Mouse (Mus musculus): ENCODE results near the gene Cacng1.
A peak's percentile ranks its signal among the peaks of the same experiment; 100 is the strongest.

Cacng1 gene

DNA sequence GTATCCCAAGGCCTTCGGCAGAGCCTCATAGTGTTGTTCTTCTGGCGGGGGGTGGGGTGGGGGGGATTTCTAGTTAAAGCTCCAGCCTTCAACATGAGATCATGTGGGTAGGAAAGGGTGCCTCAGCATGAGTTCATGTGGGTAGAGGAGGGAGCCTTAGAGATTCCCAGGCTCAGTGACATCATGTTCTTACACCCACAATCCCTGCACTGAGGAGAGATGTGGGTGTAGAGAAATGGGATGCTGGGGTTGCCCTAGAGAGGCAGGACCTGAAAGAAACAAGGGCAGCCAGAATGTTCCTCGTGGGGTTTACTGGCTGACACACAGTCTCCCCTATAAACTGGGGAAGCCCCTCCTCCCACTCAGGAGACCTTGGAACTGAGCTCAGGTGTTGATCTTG, 5.9 kb downstream of the Cacng1 start:
- no peak for DNase-seq (ENCODE audit: low read depth in 2 of 2, low spot score in 2 of 2)

DNA sequence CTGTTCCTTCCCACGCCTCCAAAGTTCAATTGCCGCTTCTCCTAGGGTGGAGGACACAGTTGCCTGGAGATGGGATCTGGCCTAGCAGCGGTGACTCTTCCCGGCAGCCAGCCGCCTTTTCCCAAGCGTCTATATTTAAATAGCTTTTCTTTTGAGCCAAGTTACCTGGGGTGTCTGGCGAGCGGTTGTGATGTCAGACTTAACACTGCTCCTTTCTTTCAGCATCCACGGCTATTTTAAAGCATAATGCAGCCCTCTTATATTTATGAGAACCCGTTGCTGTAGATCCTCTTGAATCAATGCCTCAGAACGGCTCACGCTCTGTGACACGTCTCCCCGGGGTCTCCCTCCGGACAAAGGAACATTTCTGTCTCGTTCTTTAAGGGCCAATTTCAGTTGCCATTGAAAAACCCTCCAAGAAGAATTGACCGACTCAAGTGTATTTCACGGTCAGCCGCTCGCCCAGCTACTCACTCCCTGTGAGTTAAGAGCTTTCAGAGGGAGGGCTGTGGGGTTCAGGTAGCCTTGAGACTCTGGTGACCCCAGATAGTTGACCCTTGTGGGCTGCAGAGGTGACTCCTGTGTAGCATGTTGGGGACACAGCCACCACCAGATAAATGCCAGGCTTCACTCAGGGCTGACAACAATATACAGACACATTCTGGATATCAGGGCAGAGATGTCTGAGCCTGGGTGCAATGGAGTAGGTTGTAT, 8.3 kb downstream of the Cacng1 start:
- DNase-seq (ENCODE audit: low read depth in 2 of 2, low spot score in 2 of 2): no peak

DNA sequence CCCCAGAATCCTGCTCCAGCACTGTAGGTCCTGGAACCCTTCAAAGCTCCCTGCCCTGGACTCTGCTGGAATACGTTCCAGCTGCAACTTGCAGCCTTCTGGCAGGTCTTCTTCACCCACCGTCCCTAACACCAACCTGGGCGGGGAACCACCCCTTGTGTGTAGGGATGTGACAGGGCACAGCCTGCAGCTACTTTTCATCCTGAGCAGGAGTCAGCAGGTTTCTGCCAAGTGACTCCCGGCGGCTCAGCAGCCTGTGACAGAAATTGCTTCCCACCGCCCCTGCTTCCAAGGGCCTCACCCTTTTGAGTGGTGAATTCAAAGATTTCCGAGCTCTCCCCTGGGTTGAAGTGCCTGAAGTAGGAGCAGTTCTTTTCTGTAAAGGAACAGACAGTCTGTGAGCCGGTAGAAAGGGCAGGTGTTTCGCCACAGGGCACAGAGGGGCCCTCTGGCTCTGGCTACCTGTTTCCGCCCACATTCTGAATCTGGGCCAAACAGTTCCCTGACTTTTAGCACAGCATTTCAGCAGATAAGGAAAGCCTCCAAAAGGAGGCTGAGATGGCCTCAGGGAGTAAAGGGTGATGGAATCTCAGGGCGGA, 10.7 kb downstream of the Cacng1 start:
- DNase-seq (ENCODE audit: low read depth in 2 of 2, low spot score in 2 of 2): no peak

- DNase-seq (ENCODE audit: low read depth in 2 of 2, low spot score in 2 of 2): no peak
These were observed 11.3 kb downstream of the Cacng1 start for GRCm38 (mm10) chr11:107705060-107705459.

DNA sequence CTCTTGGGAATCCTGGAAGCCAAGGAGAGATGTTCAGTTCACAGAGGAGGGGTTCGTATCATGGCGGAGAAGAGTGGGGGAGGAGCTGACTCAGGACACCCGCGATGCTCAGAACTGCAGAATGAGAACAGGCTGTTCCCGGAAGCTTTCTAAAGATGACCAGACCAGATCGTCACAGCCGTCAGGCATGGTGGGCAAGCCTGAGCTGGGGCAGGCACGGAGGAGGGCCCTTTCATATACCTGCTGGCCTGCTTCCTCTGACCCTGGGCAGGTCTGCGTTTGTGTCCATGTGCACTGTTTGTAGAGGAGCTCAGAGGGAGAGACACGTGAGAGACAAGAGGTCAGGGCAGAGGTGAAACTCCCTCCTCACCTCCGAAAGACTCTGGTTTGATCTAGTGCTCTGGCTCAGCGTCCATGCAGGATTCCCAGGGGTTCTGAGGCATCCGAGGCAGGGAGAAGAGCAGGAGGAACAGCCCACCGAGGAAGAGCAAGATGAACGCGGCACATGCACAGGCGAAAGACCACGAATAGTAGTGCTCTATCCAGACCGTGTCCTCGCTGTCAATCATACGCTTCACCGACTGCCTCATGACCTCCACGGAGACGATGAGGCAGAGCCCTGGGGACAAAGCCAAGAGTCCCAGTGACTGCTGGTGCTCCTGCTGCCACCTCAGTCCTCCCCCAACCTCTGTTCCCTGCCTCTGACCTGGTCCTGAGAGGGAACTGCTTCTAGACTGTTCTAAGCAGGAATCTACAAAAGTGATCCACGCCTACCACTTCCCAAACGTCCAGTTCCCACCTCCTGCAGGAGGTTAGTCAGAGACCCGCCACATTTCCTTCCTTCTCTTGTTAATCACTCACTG, 12.8 kb downstream of the Cacng1 start:
- no peak for DNase-seq (ENCODE audit: low read depth in 2 of 2, low spot score in 2 of 2)

DNA sequence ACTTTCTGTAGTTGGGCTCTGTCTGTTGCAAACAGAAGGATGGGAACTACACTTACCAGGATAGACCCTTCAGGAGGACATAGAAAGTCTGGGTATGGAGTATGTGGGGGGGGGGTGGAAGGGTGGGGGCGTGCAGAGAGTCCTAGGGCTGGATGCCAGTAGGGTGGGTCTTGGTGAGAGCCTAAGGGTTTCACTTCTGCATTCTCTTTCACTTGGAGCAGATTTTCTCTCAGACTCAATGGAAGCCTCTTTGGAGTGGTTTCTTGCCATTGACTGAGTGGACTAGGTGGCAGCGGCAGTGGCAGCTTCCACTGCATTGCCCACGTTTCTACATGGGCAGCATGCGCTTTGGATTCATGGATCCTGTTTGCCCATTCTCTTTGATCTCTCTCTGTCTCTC, 16.4 kb downstream of the Cacng1 start:
- DNase-seq (ENCODE audit: low read depth in 2 of 2, low spot score in 2 of 2): no peak

- DNase-seq (ENCODE audit: low read depth in 2 of 2, low spot score in 2 of 2): no peak
These were observed 23.0 kb downstream of the Cacng1 start for GRCm38 (mm10) chr11:107693338-107693737.

GRCm38 (mm10) chr11:107691569-107691968, 24.8 kb downstream of the Cacng1 start:
- DNase-seq (ENCODE audit: low read depth in 2 of 2, low spot score in 2 of 2): no peak

DNA sequence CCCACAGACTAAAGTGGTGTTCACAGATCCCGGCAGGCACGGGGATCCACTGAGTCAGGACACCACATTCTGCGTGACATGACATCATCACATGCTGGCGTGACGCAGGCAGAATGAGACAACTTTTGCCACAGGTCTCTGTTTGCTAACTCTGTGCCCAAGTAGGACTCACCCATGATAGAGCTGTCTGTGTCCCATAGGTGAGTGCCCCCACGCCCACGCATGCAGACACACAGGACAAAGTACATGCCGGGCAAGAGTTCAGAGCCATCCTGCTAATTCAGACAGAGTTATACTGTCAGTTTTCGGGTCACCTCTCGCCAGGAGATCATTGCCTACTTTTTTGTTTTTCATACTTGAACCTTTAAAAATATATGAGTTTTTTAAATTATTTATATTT, 27.8 kb downstream of the Cacng1 start:
- DNase-seq (ENCODE audit: low read depth in 2 of 2, low spot score in 2 of 2): no peak

GRCm38 (mm10) chr11:107686290-107686689, 30.0 kb downstream of the Cacng1 start:
- no peak for DNase-seq (ENCODE audit: low read depth in 2 of 2, low spot score in 2 of 2)

DNA sequence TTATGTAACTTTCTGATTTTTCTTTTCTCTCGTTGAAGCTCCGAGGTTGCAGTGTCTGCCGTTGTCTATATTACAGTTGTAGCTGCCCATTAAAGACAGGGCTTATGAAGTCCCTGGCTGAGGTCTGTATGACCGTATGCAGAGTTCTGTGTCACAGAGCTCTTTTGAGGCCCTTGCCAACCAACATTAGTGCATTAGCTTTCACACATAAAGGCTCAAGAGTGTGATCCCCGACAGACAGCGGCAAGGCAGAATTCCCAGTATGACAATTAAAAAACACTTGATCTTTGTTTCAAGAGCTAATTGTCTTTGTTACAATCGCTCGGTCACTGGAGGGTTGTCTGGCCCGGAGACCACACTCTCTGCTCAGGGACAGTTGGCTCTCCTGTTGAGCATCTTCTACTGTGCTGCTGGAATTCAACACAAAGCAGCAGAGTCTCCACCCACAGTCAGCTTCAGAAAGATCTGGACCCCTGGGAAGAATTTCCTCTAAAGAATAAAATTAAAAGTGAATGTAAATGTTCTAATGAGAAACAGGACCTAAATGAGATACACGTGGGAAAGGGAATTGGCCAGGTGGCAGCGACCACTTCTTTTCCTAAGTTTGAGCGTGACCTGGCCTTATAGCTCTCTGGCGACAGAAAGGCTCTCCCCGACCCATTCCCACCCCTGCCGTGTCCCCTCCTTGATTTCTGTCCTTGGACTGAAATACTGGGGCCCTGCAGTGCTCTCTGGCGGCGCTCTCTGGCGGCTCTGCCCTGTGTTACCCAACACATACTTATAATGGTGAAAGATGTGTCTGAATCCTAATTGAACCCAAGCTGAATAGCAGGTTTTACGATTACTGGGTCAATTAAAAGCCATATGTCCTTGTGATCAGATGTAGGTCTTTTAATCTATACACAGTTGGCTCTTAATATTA, 32.5 kb downstream of the Cacng1 start:
- DNase-seq (ENCODE audit: low read depth in 2 of 2, low spot score in 2 of 2): no peak

DNA sequence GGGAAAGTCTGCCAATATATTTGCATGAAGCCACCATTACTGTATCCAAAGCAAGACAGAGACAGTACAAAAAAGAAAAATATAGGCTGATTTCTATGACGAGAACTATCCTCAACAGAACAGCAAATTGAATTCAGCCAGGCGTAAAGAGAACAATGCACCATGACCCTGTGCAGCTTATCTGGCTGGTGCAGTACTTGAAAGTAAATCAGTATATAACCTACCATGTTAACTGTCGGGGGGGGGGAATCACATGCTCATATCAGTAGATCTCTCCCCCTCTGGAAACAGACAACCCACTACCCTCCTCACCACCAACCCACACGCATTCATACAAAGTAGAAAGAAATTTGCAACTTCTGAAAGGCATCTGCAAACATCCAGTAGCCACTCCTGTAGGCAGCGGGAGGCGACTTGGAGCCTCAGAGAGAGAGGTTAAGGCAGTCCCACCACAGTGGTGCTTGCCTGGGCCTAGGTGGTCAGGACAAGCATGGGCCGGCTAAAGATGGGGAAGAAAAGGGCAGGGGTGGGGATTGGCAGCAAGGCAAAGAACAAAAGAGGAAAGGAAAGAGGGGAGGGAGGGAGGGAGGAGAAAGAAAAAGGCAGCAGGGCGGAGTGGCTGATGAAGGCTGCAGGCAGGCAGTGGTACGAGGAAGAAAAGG, 33.5 kb downstream of the Cacng1 start:
- no peak for DNase-seq (ENCODE audit: low read depth in 2 of 2, low spot score in 2 of 2)

- DNase-seq (ENCODE audit: low read depth in 2 of 2, low spot score in 2 of 2): no peak
These were observed 39.9 kb downstream of the Cacng1 start for GRCm38 (mm10) chr11:107676207-107676940.

- no peak for DNase-seq (ENCODE audit: low read depth in 2 of 2, low spot score in 2 of 2)
These were observed 41.1 kb downstream of the Cacng1 start for GRCm38 (mm10) chr11:107675246-107675645.

DNA sequence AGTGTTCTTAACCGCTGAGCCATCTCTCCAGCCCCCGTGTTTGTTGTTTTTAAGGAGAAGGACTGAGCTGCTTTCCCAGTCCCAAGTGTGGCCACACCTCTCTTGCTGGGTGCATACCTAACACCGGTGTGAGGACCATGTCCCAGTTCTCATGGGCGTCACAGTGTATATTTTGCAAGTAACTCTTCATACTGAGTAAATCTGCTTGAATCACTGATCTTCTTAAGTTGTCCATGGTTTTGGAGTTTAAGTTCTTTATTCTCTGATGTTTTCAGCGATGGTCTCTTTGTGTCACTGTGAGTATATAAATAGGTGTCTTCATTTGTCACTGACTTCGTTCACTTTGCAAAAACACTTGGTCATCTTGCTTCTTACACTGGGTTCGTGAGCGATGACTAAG, 41.7 kb downstream of the Cacng1 start:
- no peak for DNase-seq (ENCODE audit: low read depth in 2 of 2, low spot score in 2 of 2)

GRCm38 (mm10) chr11:107674006-107674405, 42.3 kb downstream of the Cacng1 start:
- DNase-seq (ENCODE audit: low read depth in 2 of 2, low spot score in 2 of 2): no peak

DNA sequence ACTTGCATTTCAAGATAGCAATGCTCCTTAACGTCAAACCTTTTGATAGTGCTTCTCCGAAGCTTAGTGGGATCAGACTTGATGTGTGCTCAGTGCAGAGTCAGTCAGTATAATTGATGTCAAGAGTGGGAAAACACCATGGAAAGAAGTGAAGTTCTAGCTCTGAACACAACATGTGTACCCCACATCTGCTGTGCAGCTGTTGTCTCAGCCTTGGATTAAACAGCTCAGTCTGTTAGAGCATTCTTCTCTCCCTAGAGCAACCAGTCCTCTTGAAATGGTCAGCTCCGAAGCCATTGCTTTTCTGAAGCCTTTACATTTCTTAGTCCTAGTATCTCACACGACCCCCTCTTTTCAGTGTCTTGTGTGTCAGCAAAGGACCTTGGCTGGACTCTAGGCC, 47.3 kb downstream of the Cacng1 start:
- DNase-seq (ENCODE audit: low read depth in 2 of 2, low spot score in 2 of 2): no peak

DNA sequence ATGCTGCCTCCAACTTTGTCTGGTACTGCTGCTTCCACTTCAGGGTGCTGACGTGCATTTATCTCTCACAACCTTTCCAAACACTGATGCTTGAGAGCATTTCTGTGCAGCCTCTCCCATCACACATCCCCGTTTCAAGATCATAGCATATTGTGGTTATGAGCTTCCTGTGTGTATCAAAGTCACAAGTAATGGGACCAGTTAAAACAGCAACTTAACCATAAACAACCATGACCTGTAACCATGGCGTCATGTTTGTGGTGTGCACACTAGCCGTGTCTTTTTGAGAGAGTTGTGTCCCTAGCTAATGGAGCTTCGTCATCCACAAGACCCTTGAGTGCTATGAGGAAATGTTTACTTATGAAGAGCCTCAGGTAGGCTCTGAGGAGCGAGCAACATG, 48.1 kb downstream of the Cacng1 start:
- DNase-seq (ENCODE audit: low read depth in 2 of 2, low spot score in 2 of 2): peak; percentile 11 to 51

- no peak for DNase-seq (ENCODE audit: low read depth in 2 of 2, low spot score in 2 of 2)
These were observed 48.8 kb downstream of the Cacng1 start for GRCm38 (mm10) chr11:107667542-107667941.

DNA sequence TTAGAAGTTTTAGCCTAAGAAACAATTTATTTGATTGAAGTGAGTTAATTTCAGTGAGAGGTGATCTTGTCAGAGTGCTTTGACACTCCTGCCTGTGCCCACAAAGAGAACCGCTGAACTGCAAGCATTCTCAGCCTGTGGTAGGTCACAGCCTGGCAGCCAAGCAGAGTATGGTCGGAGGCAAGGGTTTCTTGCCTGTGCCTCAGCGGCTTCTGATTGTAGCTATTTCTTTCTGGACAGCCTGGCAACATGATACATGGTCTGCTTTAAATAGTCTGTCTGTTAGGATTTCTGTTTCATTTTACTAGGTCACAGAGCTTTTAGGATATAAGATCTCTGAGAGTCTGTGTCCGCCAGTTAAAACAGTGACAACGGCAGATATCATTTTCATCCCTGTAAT, 53.7 kb downstream of the Cacng1 start:
- DNase-seq (ENCODE audit: low read depth in 2 of 2, low spot score in 2 of 2): no peak
